Mouse (Mus musculus) ES-Bruce4 (cell line): ENCODE measurements at regions not wholly inside any gene's neighbourhood (a gene's known extent, or its start where the extent isn't known, plus 50 kb on each side); places are given as distances from the start of the nearest gene placed in this dataset.

Experiments
- CTCF ChIP-seq: IDR thresholded peaks from one replicate; pipeline ENCODE4 v1.8.1; 2011; ENCODE audit warnings: low read depth, low read length
- POLR2A ChIP-seq: IDR thresholded peaks from one replicate; pipeline ENCODE4 v1.8.1; 2011; ENCODE audit warnings: low read length; ENCODE audit not compliant: insufficient read depth

DNA sequence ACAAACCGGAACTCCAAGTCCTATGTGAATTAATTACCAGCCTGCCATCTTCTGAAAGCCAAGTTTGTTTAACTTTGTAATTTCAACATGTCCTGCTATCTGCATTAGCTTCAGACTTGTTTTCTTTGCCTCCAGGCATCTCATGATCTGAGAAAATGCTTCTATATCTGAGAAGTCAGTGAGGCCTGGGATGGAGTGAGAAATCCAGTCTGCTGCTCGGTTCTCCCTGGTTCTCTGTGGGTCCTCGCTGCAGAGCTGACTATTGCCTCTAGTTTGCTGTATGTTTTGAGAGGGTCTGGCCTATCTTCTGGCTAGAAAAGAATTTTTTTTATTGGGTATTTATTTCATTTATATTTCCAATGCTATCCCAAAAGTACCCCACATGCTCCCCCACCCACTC lies 57.0 kb downstream of the Mex3b start:
- TF ChIP-seq POLR2A (no peak), CTCF (no peak)
